Mouse (Mus musculus) neural tube, embryonic 11.5 days (tissue): ENCODE measurements around the gene Serpinc1. TPM values are rescaled to one million over a fixed set of nuclear protein-coding genes. Genes with fewer than 3 reads are reported as not detected.

Experiments used
- ATAC-seq: fragments of 200-750 bp; cut with Nextera tagmentation; 2 replicates; pipeline ENCODE4 v1.8.0; 2017; ENCODE audit warnings: moderate number of reproducible peaks, mild to moderate bottlenecking, moderate TSS enrichment, moderate library complexity; ENCODE audit not compliant: insufficient read depth, low FRiP score, low TSS enrichment
- DNase-seq: peaks from one replicate; pipeline ENCODE4 v3.0.0-alpha.2; 2015; ENCODE audit warnings: low spot score
- H3K27ac ChIP-seq: fragments of 300-500 bp; sonication (generic); 2 replicates; pipeline ENCODE4 v1.5.1; 2014; ENCODE audit warnings: low read depth, mild to moderate bottlenecking, low read length
- H3K27me3 ChIP-seq: fragments of 300-500 bp; sonication (generic); 2 replicates; pipeline ENCODE4 v1.6.1; 2014; ENCODE audit warnings: mild to moderate bottlenecking, low read length, mixed read lengths; ENCODE audit not compliant: control insufficient read depth, insufficient read depth
- H3K36me3 ChIP-seq: fragments of 300-500 bp; sonication (generic); 2 replicates; pipeline ENCODE4 v1.6.1; 2014; ENCODE audit warnings: mild to moderate bottlenecking, low read length, moderate library complexity, mixed read lengths; ENCODE audit not compliant: control insufficient read depth, insufficient read depth
- H3K4me1 ChIP-seq: fragments of 300-500 bp; sonication (generic); 2 replicates; pipeline ENCODE4 v1.6.1; 2014; ENCODE audit warnings: low read length, mixed read lengths; ENCODE audit not compliant: control insufficient read depth, insufficient read depth
- H3K4me2 ChIP-seq: fragments of 300-500 bp; sonication (generic); 2 replicates; pipeline ENCODE4 v1.6.1; 2014; ENCODE audit warnings: low read depth, mild to moderate bottlenecking, moderate library complexity
- H3K4me3 ChIP-seq: fragments of 300-500 bp; sonication (generic); 2 replicates; pipeline ENCODE4 v1.5.1; 2014; ENCODE audit warnings: low read depth, low read length
- H3K9ac ChIP-seq: fragments of 300-500 bp; sonication (generic); 2 replicates; pipeline ENCODE4 v1.6.1; 2014; ENCODE audit warnings: mild to moderate bottlenecking, low read length
- H3K9me3 ChIP-seq: fragments of 300-500 bp; sonication (generic); 2 replicates; pipeline ENCODE4 v1.6.1; 2016; ENCODE audit warnings: low read length; ENCODE audit not compliant: control insufficient read depth
- WGBS: fragments of 180-500 bp; shearing (Covaris S2); extraction: QIAGEN DNeasy Blood & Tissue Kit; methylation state at CpG from one replicate; pipeline ENCODE4 v1.1.7; 2014; 5-methylcytosine and 5-hydroxymethylcytosine counted together
- polyA plus RNA-seq: library from polyadenylated mRNA; unstranded; fragments of >200 nt; fragmentation: Nextera tagmentation; extraction: Ambion mirVana; gene quantifications from 2 replicates; pipeline ENCODE4 v1.2.1, GENCODE M21; 2014

The Serpinc1 gene
- polyA plus RNA-seq = 0.94 and 1.4 TPM in 2 replicates

GRCm38 (mm10) chr1:160978071-160978735, at the start of gene Serpinc1:
Gene Serpinc1, plus strand, starts transcription at chr1:160978585.
- H3K27ac ChIP-seq = no peak within 1 kb of the TSS
- DNase-seq (no peak), ATAC-seq (no peak)
- H3K9me3 ChIP-seq = no peaks in the 10 kb centered on the region
- no peak within 1 kb of the TSS for H3K9ac ChIP-seq
- no peaks in the 10 kb centered on the region for H3K4me1 ChIP-seq
- H3K4me3 ChIP-seq = no peak within 1 kb of the TSS
- H3K36me3 ChIP-seq = no peaks in the 10 kb centered on the region
- H3K4me2 ChIP-seq = no peak within 1 kb of the TSS
- 92% methylated on average over 4 of the region's 4 CpGs for WGBS
- no peaks in the 10 kb centered on the region for H3K27me3 ChIP-seq

DNA sequence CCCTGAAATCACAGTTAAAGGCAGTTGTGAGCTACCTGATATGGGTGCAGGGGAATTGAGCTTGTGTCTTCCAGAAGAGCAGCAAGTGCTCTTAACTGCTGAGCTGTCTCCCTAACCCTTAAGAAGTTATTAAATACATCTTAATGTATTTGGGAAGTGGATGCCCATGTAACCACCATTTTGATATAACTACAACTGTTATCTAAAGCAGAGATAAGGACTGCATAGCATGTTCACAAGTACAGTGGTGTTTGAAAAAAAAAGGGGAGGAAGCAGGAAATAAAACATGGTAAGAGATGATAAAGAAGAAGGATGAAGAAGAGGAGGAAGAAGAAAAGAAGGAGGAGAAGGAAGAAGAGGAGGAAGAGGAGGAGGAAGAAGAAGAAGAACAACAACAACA, 47.1 kb upstream of the Serpinc1 start:
- H3K9ac ChIP-seq = no peak overlapping the region
- ATAC-seq = no peak
- no peak for DNase-seq
- H3K4me3 ChIP-seq = no peak overlapping the region
- no peaks in the 10 kb centered on the region for H3K9me3 ChIP-seq
- H3K36me3 ChIP-seq = 0 out of 2 replicates have a peak, but pooled peaks cover 3% of the 10 kb centered on the region
- no peak overlapping the region for H3K4me2 ChIP-seq
- no peak overlapping the region for H3K27ac ChIP-seq
- H3K4me1 ChIP-seq = no peaks in the 10 kb centered on the region
- no peaks in the 10 kb centered on the region for H3K27me3 ChIP-seq

DNA sequence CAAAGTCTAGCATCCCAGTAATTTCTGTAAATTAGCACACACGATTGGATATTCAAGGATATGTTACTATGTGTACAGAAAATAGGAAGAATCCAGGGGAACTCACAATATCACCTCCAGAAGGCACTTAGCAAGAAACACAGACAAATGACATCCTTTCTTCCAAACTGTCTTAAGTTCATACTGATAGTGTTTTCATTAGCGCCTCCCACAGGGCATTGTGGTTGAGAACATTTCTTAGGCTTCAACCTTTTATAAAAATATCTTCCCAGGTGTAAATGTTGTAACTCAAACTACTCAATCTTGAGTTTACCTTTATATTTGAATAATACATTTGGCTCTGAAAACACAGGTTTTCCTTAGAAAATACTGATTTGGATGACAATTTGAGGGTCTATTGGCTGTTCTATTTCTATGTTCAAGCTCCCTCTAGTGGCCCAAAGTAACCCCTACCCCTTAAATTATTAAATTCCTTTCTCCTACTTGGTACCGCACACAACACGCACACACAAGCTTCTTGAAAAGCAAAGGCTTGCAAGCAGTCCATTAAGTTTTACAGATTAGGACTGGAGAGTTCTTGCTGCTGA, 44.4 kb upstream of the Serpinc1 start:
- 0 out of 2 replicates have a peak, but pooled peaks cover 3% of the 10 kb centered on the region for H3K36me3 ChIP-seq
- no peak overlapping the region for H3K4me3 ChIP-seq
- H3K9ac ChIP-seq = no peak overlapping the region
- ATAC-seq = no peak
- H3K4me1 ChIP-seq = no peaks in the 10 kb centered on the region
- H3K9me3 ChIP-seq = no peaks in the 10 kb centered on the region
- H3K4me2 ChIP-seq = no peak overlapping the region
- peak; percentile 31 for DNase-seq
- no peaks in the 10 kb centered on the region for H3K27me3 ChIP-seq
- no peak overlapping the region for H3K27ac ChIP-seq
- 85% methylated on average over 4 of the region's 4 CpGs for WGBS

- ATAC-seq (no peak), DNase-seq (no peak)
- no peaks in the 10 kb centered on the region for H3K27me3 ChIP-seq
- H3K4me3 ChIP-seq = no peak overlapping the region
- no peak overlapping the region for H3K27ac ChIP-seq
- H3K9ac ChIP-seq = no peak overlapping the region
- 94% methylated on average over 6 of the region's 6 CpGs for WGBS
- no peak overlapping the region for H3K4me2 ChIP-seq
- H3K4me1 ChIP-seq = no peaks in the 10 kb centered on the region
- peaks cover 4% of the 10 kb centered on the region for H3K36me3 ChIP-seq
- H3K9me3 ChIP-seq = no peaks in the 10 kb centered on the region
Measured at GRCm38 (mm10) chr1:160935551-160935950, 42.8 kb upstream of the Serpinc1 start.

DNA sequence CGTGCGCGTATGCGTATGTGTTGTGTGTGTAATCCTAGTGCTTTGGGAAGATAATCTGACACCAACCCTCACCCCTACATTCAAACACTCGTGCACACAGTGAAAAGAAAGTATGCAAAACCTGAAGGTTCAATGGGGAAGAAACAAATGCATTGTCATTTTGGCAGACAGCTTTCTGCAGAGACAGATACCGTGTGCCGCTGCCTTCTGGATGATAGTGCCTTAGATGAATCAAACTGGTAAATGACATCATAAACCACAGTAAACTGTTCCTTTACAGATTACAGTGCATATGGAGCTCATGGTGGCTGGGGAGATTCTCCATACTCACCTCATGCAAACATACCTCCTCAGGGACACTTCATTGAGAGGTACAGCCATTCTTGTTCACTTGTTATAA, 15.2 kb upstream of the Serpinc1 start:
- DNase-seq = no peak
- Histone ChIP-seq H3K4me1 (no peaks in the 10 kb centered on the region), H3K4me2 (no peak overlapping the region), H3K4me3 (no peak overlapping the region), H3K27ac (no peak overlapping the region), H3K9ac (no peak overlapping the region), H3K36me3 (peaks cover 8% of the 10 kb centered on the region; the same call in 1 of the 2 replicates), H3K27me3 (no peaks in the 10 kb centered on the region), H3K9me3 (no peaks in the 10 kb centered on the region)
- ATAC-seq = no peak
- WGBS = 96% methylated on average over 7 of the region's 7 CpGs

DNA sequence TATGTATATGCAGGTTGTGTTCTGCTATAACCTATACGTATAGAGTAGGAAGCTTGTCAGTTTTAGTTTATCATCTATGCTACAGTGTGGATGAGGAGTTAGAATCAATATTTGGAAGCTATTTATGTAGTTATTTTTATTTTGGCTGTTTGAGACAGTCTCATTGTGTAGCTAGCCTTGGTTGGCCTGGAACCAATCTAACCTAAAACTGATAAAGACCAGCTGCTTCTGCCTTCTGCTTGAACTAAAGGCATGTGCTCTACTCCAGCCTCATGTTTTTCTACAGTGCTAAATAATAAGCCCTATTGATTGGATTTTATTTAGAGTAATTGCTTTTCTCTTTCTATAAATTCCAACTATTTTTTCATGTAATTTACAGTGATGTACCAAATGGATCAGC, 11.1 kb upstream of the Serpinc1 start:
- Histone ChIP-seq H3K4me3 (no peak overlapping the region), H3K4me2 (no peak overlapping the region), H3K9ac (no peak overlapping the region), H3K27ac (no peak overlapping the region), H3K9me3 (no peaks in the 10 kb centered on the region), H3K36me3 (peaks cover 12% of the 10 kb centered on the region; the same call in 1 of the 2 replicates), H3K27me3 (no peaks in the 10 kb centered on the region), H3K4me1 (no peaks in the 10 kb centered on the region)
- DNase-seq = no peak
- 95% methylated on average over 1 of the region's 1 CpGs for WGBS
- no peak for ATAC-seq

DNA sequence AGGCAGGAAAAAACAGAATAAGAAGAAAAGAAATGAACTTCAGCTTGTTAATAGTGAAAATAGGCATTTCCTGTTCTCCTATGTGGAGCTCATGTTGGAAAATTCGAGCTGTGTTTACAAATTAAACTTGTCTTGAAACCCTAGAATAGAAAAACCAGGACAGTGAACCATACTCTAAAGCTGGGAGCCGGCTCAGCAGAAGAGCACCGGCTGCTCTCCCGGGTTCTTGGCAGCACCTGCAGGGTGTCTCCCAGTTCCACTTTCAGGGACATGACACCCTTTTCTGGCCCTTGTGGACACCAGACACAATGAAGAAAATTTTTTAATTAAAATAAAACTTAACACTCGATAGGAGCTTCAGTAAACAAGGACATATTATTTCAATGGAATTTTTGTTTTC, 9.7 kb upstream of the Serpinc1 start:
- WGBS = 88% methylated on average over 5 of the region's 5 CpGs
- DNase-seq (no peak), ATAC-seq (no peak)
- Histone ChIP-seq H3K4me2 (no peak overlapping the region), H3K4me3 (no peak overlapping the region), H3K4me1 (no peaks in the 10 kb centered on the region), H3K36me3 (peaks cover 8% of the 10 kb centered on the region; the same call in 1 of the 2 replicates), H3K9me3 (no peaks in the 10 kb centered on the region), H3K9ac (no peak overlapping the region), H3K27ac (no peak overlapping the region), H3K27me3 (no peaks in the 10 kb centered on the region)

DNA sequence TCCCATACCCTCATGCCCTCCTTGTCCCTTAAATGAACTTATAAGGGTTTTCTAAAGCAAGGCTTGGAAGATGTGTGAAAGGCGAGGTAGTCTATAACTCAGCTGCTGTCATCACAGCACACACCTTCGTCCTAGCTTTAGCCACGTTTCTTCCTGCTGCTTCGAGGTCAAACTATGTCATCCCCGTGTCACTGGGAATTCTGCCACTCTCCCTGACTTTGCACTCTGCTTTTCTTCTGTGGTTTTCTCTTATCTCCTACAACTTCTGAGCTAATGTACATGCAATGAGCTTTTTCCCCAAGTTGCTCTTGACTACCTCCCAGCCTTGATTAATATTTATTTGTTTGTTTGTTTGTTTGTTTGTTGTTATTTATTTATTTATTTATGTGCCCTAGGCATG, 1.6 kb downstream of the Serpinc1 start:
- H3K4me3 ChIP-seq = no peak overlapping the region
- no peak overlapping the region for H3K9ac ChIP-seq
- no peaks in the 10 kb centered on the region for H3K27me3 ChIP-seq
- ATAC-seq (no peak), DNase-seq (no peak)
- no peaks in the 10 kb centered on the region for H3K4me1 ChIP-seq
- H3K36me3 ChIP-seq = no peaks in the 10 kb centered on the region
- H3K4me2 ChIP-seq = no peak overlapping the region
- no peak overlapping the region for H3K27ac ChIP-seq
- 83% methylated on average over 5 of the region's 5 CpGs for WGBS
- no peaks in the 10 kb centered on the region for H3K9me3 ChIP-seq
